Mouse (Mus musculus) hindbrain, embryonic 11.5 days (tissue): ENCODE measurements around the gene Tmem243. TPM values are rescaled to one million over a fixed set of nuclear protein-coding genes. Genes with fewer than 3 reads are reported as not detected.

ENCODE experiments used
- ATAC-seq: fragments of 200-750 bp; cut with Nextera tagmentation; 2 replicates; pipeline ENCODE4 v1.8.0; 2017; ENCODE audit warnings: mild to moderate bottlenecking, moderate TSS enrichment, moderate library complexity; ENCODE audit not compliant: low FRiP score
- DNase-seq: peaks from one replicate; pipeline ENCODE4 v3.0.0-alpha.2; 2015; ENCODE audit warnings: low spot score
- H3K27ac ChIP-seq: fragments of 300-500 bp; sonication (generic); 2 replicates; pipeline ENCODE4 v1.5.1; 2014; ENCODE audit warnings: mild to moderate bottlenecking, low read depth, low read length
- H3K27me3 ChIP-seq: fragments of 300-500 bp; sonication (generic); 2 replicates; pipeline ENCODE4 v1.6.1; 2014; ENCODE audit warnings: mild to moderate bottlenecking, low read length, moderate library complexity, mixed read lengths; ENCODE audit not compliant: control insufficient read depth, insufficient read depth
- H3K36me3 ChIP-seq: fragments of 300-500 bp; sonication (generic); 2 replicates; pipeline ENCODE4 v1.6.1; 2014; ENCODE audit warnings: mild to moderate bottlenecking, low read length, moderate library complexity, mixed read lengths; ENCODE audit not compliant: control insufficient read depth, insufficient read depth
- H3K4me1 ChIP-seq: fragments of 300-500 bp; sonication (generic); replicated peaks from 2 replicates; pipeline ENCODE4 v1.6.1; 2014; ENCODE audit warnings: low read length, mixed read lengths; ENCODE audit not compliant: control insufficient read depth, insufficient read depth
- H3K4me2 ChIP-seq: fragments of 300-500 bp; sonication (generic); replicated peaks from 2 replicates; pipeline ENCODE4 v1.6.1; 2014; ENCODE audit warnings: mild to moderate bottlenecking, low read depth, low read length
- H3K4me3 ChIP-seq: fragments of 300-500 bp; sonication (generic); 2 replicates; pipeline ENCODE4 v1.5.1; 2014; ENCODE audit warnings: low read depth, low read length
- H3K9ac ChIP-seq: fragments of 300-500 bp; sonication (generic); 2 replicates; pipeline ENCODE4 v1.6.1; 2014; ENCODE audit warnings: low read depth, low read length
- H3K9me3 ChIP-seq: fragments of 300-500 bp; sonication (generic); 2 replicates; pipeline ENCODE4 v1.6.1; 2016; ENCODE audit warnings: low read length; ENCODE audit not compliant: control insufficient read depth
- whole genome bisulfite sequencing: fragments of 180-500 bp; shearing (Covaris S2); extraction: QIAGEN DNeasy Blood & Tissue Kit; methylation state at CpG from one replicate; pipeline ENCODE4 v1.1.7; 2014; 5-methylcytosine and 5-hydroxymethylcytosine counted together
- polyA plus RNA-seq: library from polyadenylated mRNA; unstranded; fragments of >200 nt; fragmentation: Nextera tagmentation; extraction: Ambion mirVana; gene quantifications from 2 replicates; pipeline ENCODE4 v1.2.1, GENCODE M21; 2014

Gene Tmem243
- polyA plus RNA-seq, 1 experiment from 2014 or later: 23.9 TPM

- ATAC-seq (no peak), DNase-seq (no peak)
- Histone ChIP-seq H3K4me2 (no peak overlapping the region), H3K4me3 (no peak overlapping the region), H3K27me3 (no peaks in the 10 kb centered on the region; the same call in 1 of the 2 replicates), H3K9ac (no peak overlapping the region), H3K27ac (no peak overlapping the region), H3K4me1 (peaks cover 4% of the 10 kb centered on the region; the same call in 1 of the 2 replicates), H3K36me3 (no peaks in the 10 kb centered on the region), H3K9me3 (no peaks in the 10 kb centered on the region)
- WGBS: 90% methylated on average over 2 of the region's 2 CpGs
Observed at GRCm38 (mm10) chr5:9102696-9103095, 2.2 kb downstream of the Tmem243 start.

DNA sequence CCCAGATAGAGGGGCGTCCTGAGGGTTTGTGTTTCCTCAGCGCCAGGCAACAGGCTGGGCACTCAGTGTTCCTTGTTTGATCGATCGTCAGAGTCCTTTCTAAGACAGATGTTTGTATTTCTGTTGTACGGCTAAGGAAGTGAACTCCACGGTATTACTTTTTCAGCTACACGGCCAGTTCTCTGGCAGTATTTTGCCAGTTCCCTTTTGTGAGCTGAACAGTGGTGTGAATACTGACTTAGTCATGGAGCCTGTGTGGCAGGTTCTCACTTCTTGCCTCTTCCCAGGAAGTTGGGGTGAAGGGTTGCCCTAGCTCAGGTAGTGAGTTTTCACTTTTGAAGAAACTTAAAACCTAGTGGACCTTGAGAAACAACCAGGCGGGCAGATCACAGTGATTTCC lies 3.5 kb downstream of the Tmem243 start:
- Histone ChIP-seq H3K27ac (no peak overlapping the region), H3K36me3 (no peaks in the 10 kb centered on the region), H3K4me3 (no peak overlapping the region), H3K9me3 (no peaks in the 10 kb centered on the region), H3K4me1 (peaks cover 4% of the 10 kb centered on the region; the same call in 1 of the 2 replicates), H3K27me3 (no peaks in the 10 kb centered on the region; the same call in 1 of the 2 replicates), H3K9ac (no peak overlapping the region), H3K4me2 (no peak overlapping the region)
- ATAC-seq (no peak), DNase-seq (no peak)
- WGBS: 90% methylated on average over 8 of the region's 8 CpGs

DNA sequence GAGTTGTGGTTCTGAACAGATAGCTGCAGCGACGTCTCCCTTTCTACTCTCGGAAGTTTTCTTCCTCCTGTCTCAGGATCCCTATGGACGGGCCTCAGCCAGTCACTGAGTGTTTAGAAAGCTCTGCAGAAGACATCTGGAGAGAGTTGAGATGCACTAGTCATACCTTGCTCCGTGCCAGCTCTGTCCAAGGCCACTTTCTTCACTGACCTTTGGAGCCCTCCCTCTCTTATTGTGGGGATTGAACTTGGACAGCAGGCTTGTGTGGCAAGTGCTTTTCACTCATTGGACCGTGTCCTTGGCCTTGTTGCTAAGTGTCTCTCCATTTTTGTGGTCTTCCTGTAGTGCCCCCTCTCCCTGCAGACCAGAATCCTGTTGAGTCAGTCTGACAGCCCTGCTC lies 6.3 kb downstream of the Tmem243 start:
- DNase-seq (no peak), ATAC-seq (no peak)
- peaks cover under 1% of the 10 kb centered on the region; the same call in 1 of the 2 replicates for H3K4me1 ChIP-seq
- no peak overlapping the region for H3K4me2 ChIP-seq
- H3K4me3 ChIP-seq: no peak overlapping the region
- H3K36me3 ChIP-seq: no peaks in the 10 kb centered on the region
- no peaks in the 10 kb centered on the region; the same call in 1 of the 2 replicates for H3K27me3 ChIP-seq
- no peaks in the 10 kb centered on the region for H3K9me3 ChIP-seq
- no peak overlapping the region for H3K27ac ChIP-seq
- WGBS: 90% methylated on average over 6 of the region's 6 CpGs
- H3K9ac ChIP-seq: no peak overlapping the region

DNA sequence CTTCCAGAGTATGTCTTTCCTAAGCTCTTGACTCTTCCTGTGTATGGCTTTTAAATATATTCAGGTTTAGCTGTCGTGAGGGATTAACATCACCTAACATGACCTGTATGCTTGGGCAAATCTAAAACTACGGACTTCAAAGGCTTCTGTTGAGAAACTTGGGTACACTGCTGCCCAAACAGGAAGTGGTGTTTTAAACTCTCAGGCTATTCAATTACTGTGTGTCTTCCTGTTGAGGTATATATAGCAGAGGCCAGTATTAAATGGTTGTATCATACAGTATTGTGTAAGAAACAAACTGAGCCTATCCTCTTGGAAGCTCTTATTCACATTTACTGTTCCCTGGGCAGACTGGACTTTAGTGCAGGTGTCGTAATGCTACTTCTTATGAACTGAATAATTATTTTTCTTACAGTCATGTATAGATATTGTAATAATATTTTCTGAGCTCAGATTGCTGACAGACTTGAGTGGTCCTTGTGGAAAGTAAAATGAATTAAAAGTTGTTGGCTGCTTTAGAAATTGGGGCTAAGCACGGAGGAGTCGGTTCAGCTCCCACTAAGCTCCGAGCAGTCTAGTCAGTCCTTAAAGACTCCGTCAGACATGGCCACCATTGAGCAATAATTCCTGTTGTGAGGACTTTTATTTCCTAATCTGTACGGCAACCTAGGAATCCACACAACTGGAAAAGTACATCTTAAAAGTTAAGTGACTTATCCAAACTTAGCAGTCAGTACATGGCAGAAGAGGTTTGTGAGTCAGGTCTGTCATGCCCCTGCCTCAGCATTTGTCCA lies 7.0 kb downstream of the Tmem243 start:
- 93% methylated on average over 8 of the region's 8 CpGs for WGBS
- ATAC-seq: no peak
- DNase-seq: no peak

DNA sequence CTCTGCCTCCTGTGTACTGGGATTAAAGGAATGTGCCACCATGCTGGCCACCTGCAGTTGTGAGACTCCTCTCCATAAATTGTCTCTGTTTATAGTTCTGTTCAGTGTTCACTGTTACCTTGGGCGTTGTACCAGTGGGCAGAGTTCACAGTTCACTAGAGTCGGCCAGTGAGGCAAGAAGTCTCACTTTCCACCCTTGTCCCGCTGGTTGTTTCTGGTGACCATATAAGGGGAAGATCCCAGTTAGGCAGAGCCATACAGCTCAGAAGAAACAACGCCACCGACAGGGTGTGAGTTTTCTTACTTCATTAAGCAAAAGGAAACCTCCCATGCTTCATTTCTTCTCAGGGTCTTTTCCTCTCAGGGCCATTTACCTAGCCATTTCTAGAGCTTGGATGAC lies 8.0 kb downstream of the Tmem243 start:
- WGBS: 90% methylated on average over 5 of the region's 5 CpGs
- ATAC-seq: no peak

More for the DNA sequence above, 7.0 kb downstream of the Tmem243 start:
- H3K9ac ChIP-seq: no peak overlapping the region
- H3K4me3 ChIP-seq: no peak overlapping the region
- no peaks in the 10 kb centered on the region for H3K4me1 ChIP-seq
- H3K9me3 ChIP-seq: no peaks in the 10 kb centered on the region
- no peak overlapping the region for H3K4me2 ChIP-seq
- no peaks in the 10 kb centered on the region for H3K27me3 ChIP-seq
- no peak overlapping the region for H3K27ac ChIP-seq
- H3K36me3 ChIP-seq: no peaks in the 10 kb centered on the region

DNA sequence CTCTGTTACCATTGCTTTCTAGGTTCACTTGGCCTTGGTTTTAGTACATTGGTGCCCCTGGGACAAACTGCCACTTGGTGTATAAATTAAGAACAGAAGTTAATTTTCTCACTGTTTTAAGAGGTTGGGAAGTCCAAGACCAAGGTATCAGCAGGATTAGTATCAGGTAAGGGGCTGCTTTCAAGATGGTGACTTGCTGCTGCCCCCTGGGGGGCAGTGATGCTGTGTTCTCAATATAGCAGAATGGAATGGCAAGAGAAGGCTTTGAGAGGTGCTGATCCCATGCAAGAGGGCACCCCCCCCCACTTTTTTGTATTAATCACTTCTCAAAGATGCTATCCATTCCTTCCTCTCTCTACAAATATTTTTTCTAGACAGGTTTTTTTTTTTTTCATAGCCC lies 9.1 kb downstream of the Tmem243 start:
- ATAC-seq (no peak), DNase-seq (no peak)
- H3K9ac ChIP-seq: no peak overlapping the region
- H3K27ac ChIP-seq: no peak overlapping the region
- H3K36me3 ChIP-seq: no peaks in the 10 kb centered on the region
- no peaks in the 10 kb centered on the region for H3K9me3 ChIP-seq
- no peaks in the 10 kb centered on the region for H3K4me1 ChIP-seq
- H3K4me2 ChIP-seq: no peak overlapping the region
- no peak overlapping the region for H3K4me3 ChIP-seq
- H3K27me3 ChIP-seq: no peaks in the 10 kb centered on the region

More for the DNA sequence above, 8.0 kb downstream of the Tmem243 start:
- no peaks in the 10 kb centered on the region for H3K36me3 ChIP-seq
- H3K4me3 ChIP-seq: no peak overlapping the region
- no peaks in the 10 kb centered on the region for H3K9me3 ChIP-seq
- no peak for DNase-seq
- no peak overlapping the region for H3K27ac ChIP-seq
- H3K27me3 ChIP-seq: no peaks in the 10 kb centered on the region
- H3K4me2 ChIP-seq: no peak overlapping the region
- no peaks in the 10 kb centered on the region for H3K4me1 ChIP-seq
- H3K9ac ChIP-seq: no peak overlapping the region

DNA sequence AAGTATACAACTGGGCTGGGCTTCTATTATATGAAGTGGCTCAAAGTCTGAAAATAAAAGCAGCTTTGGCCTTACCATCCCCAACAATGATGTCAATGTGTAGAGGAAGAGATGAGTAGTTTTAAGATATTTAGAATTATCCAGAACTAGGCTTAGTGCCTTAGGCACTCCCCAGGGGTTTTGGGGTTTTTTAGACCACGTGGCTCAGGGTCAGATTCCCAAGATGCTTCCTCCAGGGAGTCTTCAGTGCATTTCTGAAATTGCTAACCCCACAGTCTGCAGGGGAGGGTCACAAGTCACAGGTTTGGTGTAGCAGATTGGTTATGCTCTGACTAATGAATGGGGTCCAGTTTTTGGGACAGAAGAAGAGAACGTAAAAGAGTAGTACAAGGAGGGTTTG lies 10.8 kb downstream of the Tmem243 start:
- no peaks in the 10 kb centered on the region for H3K27me3 ChIP-seq
- ATAC-seq: no peak
- H3K9ac ChIP-seq: no peak overlapping the region
- 59% methylated on average over 2 of the region's 2 CpGs for WGBS
- H3K36me3 ChIP-seq: no peaks in the 10 kb centered on the region
- H3K27ac ChIP-seq: no peak overlapping the region
- no peak overlapping the region for H3K4me2 ChIP-seq
- no peak overlapping the region for H3K4me3 ChIP-seq
- H3K4me1 ChIP-seq: no peaks in the 10 kb centered on the region
- no peak for DNase-seq
- no peaks in the 10 kb centered on the region for H3K9me3 ChIP-seq

DNA sequence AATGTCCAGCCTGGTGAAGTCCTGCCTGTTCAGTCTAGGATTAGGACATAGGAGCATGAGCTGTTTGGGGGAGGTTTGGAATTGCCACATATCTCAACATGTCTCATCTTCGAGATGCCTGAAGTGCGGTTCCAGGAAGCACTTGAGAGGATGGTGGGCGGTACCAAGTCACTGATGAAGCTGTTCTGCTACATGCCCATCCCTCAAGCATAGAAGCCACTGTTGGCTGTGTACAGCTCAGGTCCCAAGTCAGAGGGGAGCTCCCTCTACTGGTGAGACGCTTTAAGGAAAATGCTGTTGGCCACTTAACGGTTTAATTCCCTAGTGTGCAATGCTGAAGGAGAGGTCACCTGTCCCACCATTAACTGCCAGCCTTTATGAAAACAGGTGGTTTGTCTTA lies 11.3 kb downstream of the Tmem243 start:
- Histone ChIP-seq H3K27ac (no peak overlapping the region), H3K4me2 (no peak overlapping the region), H3K36me3 (no peaks in the 10 kb centered on the region), H3K9me3 (no peaks in the 10 kb centered on the region), H3K4me1 (no peaks in the 10 kb centered on the region), H3K9ac (no peak overlapping the region), H3K27me3 (no peaks in the 10 kb centered on the region), H3K4me3 (no peak overlapping the region)
- WGBS: 21% methylated on average over 5 of the region's 5 CpGs
- ATAC-seq (peak; percentile 58), DNase-seq (peak; percentile 72)

DNA sequence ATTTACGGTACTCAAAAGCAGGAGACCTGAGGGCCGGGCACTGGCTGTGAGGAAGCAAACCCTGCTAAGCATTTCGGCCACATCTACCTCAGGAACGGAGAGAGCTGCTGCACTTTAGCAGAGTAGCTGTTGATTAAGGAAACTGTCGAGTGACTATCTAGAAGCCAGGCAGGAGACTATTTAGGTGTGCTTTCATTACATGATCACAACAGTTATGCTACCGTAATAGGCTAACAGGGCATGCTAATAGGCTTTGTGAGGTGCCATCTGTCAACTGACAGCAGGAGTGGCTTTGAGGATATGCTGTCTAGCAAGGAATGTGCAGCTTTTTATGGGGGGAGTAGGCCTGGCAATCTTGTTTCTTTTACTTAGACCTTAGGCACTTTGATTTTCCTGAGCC lies 13.7 kb downstream of the Tmem243 start:
- Histone ChIP-seq H3K9ac (no peak overlapping the region), H3K27ac (no peak overlapping the region)
- no peak for ATAC-seq

More for the DNA sequence above, 13.7 kb downstream of the Tmem243 start:
- H3K27me3 ChIP-seq: no peaks in the 10 kb centered on the region
- H3K4me2 ChIP-seq: no peak overlapping the region
- 54% methylated on average over 6 of the region's 6 CpGs for WGBS
- no peak overlapping the region for H3K4me3 ChIP-seq
- H3K9me3 ChIP-seq: no peaks in the 10 kb centered on the region
- H3K4me1 ChIP-seq: no peaks in the 10 kb centered on the region
- DNase-seq: no peak
- 0 out of 2 replicates have a peak, but pooled peaks cover 2% of the 10 kb centered on the region for H3K36me3 ChIP-seq
